In the genomic region with DNA sequence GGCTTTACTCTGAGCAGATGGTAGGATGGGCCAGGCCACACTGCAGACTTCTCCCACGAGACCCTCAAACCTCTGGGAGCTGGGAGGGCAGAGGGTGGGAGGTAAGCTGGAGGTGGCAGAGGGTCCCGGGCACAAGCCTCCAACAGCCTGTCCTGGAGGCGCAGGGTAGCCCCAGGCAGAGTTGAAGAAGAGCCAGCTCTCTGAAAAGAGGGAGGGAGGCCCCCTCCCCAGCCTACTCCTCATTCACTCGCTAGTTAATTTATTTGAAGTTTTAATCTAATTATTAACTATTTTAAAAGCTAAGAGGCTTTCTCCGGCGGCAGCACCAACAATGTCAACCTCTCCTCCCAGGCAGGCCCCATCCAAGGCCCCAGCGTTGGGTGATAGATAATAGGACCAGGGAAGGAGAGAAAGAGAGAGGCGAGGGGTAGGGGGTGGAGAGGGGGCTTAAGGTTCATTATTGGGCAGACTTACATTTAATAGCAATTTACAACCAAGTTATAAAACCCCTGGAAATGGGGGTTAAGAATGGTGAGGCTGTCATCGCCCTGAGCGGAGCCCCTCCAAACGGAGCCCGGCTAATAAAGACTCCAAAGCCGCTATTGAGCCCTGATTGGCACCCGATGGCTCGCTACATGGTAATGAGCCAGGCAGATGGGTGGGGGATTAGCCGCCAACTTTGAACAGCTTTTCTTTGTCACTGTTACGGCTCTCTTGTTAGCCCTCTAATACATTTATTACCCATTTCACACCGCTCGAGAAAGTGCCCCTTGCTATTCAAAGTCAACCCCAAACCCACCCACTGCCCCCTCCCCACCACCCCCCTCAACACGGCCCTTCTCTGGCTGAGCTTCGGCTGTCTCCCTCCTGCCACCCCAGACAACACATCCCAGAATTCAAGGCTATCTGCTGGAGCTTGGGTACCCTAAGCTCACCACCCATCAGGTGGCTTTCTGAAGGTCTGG, we compare ENCODE assay signal across 13 mouse cellular contexts. TPM values are rescaled to one million over a fixed set of nuclear protein-coding genes. Genes with fewer than 3 reads are reported as not detected.
DNase-seq lines count a peak whose midpoint lies in the region; ATAC-seq lines count a peak whose summit lies in the region.
"Had no signal": no experiment of that assay in that cellular context is flagged by ENCODE, and none has a peak within 500 bp of the region (broad histone marks: within the 10 kb centered on the region; RNA-seq: fewer than 3 reads in every experiment).

No protein-coding gene starts in this region.

- no peaks in the 10 kb centered on the region for H3K36me3 ChIP-seq in forebrain, embryonic 15.5 days
- H3K36me3 ChIP-seq in limb, embryonic 13.5 days, result no peaks in the 10 kb centered on the region
- H3K36me3 ChIP-seq in neural tube, embryonic 14.5 days (ENCODE audit: control insufficient read depth, insufficient read depth, low read length), result no peaks in the 10 kb centered on the region
- H3K36me3 ChIP-seq: heart, embryonic 15.5 days had no signal

- WGBS in forebrain, embryonic 15.5 days, result 6% methylated on average over 21 of the region's 21 CpGs
- WGBS in limb, embryonic 13.5 days, result 24% methylated on average over 21 of the region's 21 CpGs
- WGBS in neural tube, embryonic 14.5 days, result 11% methylated on average over 21 of the region's 21 CpGs

- H3K27me3 ChIP-seq in forebrain, embryonic 15.5 days, result peaks cover 68% of the 10 kb centered on the region
- H3K27me3 ChIP-seq in limb, embryonic 13.5 days, result peaks cover 32% of the 10 kb centered on the region
- H3K27me3 ChIP-seq in neural tube, embryonic 14.5 days (ENCODE audit: control insufficient read depth, insufficient read depth, low read length), result peaks cover 23% of the 10 kb centered on the region
- H3K27me3 ChIP-seq: liver, embryonic 13.5 days had no signal

- peak overlapping the region; percentile 59 for H3K27ac ChIP-seq in forebrain, embryonic 15.5 days (replicated peaks)
- no peak overlapping the region for H3K27ac ChIP-seq in limb, embryonic 13.5 days
- H3K27ac ChIP-seq in neural tube, embryonic 14.5 days (ENCODE audit: low read depth, low read length), result no peak overlapping the region
- H3K27ac ChIP-seq: heart, embryonic 15.5 days; liver, embryonic 13.5 days; macrophage had no signal

- peak; percentile 27 for DNase-seq in kidney, postnatal 14 days
- DNase-seq in kidney, adult 11 months, result no peak
- DNase-seq in spleen, postnatal 36 days (ENCODE audit: low spot score in 2 of 2), result no peak
- no peak for DNase-seq in cerebellum, adult 8-10 months
- no peak for DNase-seq in right cerebral cortex, postnatal 14 days
- DNase-seq: kidney, adult 18-20 months; liver, embryonic 13.5 days; thymus, postnatal 14 days had no signal

- H3K9me3 ChIP-seq in forebrain, embryonic 15.5 days, result no peaks in the 10 kb centered on the region
- H3K9me3 ChIP-seq in limb, embryonic 13.5 days, result no peaks in the 10 kb centered on the region
- H3K9me3 ChIP-seq in neural tube, embryonic 14.5 days (ENCODE audit: control insufficient read depth, low read length), result no peaks in the 10 kb centered on the region
- H3K9me3 ChIP-seq: heart, embryonic 15.5 days; liver, embryonic 13.5 days had no signal

- no peak overlapping the region for H3K4me3 ChIP-seq in forebrain, embryonic 15.5 days
- no peak overlapping the region for H3K4me3 ChIP-seq in limb, embryonic 13.5 days
- no peak overlapping the region for H3K4me3 ChIP-seq in neural tube, embryonic 14.5 days (ENCODE audit: low read depth, low read length)
- H3K4me3 ChIP-seq: heart, embryonic 15.5 days; liver, embryonic 13.5 days had no signal

- peaks cover 76% of the 10 kb centered on the region for H3K4me1 ChIP-seq in forebrain, embryonic 15.5 days
- peaks cover 44% of the 10 kb centered on the region for H3K4me1 ChIP-seq in limb, embryonic 13.5 days
- peaks cover 29% of the 10 kb centered on the region for H3K4me1 ChIP-seq in neural tube, embryonic 14.5 days (ENCODE audit: control insufficient read depth, insufficient read depth, low read length)
- H3K4me1 ChIP-seq: heart, embryonic 15.5 days; liver, embryonic 13.5 days had no signal

- peak overlapping the region; percentile 27 for H3K4me2 ChIP-seq in forebrain, embryonic 15.5 days (replicated peaks)
- H3K4me2 ChIP-seq in limb, embryonic 13.5 days (replicated peaks), result no peak overlapping the region
- H3K4me2 ChIP-seq in neural tube, embryonic 14.5 days (ENCODE audit: low read depth, low read length), result 0 out of 2 replicates have a peak overlapping the region, but pooled peaks have one; percentile 6
- H3K4me2 ChIP-seq: heart, embryonic 15.5 days; liver, embryonic 13.5 days had no signal

- no peak overlapping the region for H3K9ac ChIP-seq in forebrain, embryonic 15.5 days (replicated peaks)
- H3K9ac ChIP-seq in limb, embryonic 13.5 days, result 0 out of 2 replicates have a peak overlapping the region, but pooled peaks have one; percentile 26
- H3K9ac ChIP-seq in neural tube, embryonic 14.5 days (replicated peaks; ENCODE audit: low read depth, low read length), result no peak overlapping the region
- H3K9ac ChIP-seq: heart, embryonic 15.5 days; liver, embryonic 13.5 days had no signal

- ATAC-seq in forebrain, embryonic 15.5 days (replicated peaks), result peak; percentile 75
- ATAC-seq in limb, embryonic 13.5 days (ENCODE audit: low FRiP score, low read depth), result no peak
- peak; percentile 21; the same call in 1 of the 2 replicates for ATAC-seq in neural tube, embryonic 14.5 days (ENCODE audit: low read depth)

RNA-seq across cellular contexts. Expression of gene Ass1, which starts 29.6 kb away (rescaled TPM):
- 4.5 and 6.3 TPM in 2 replicates for polyA plus RNA-seq in forebrain, embryonic 15.5 days (2015; fragmentation: Nextera tagmentation; extraction: Ambion mirVana)
- polyA plus RNA-seq in limb, embryonic 13.5 days (2015; fragmentation: Nextera tagmentation; extraction: Ambion mirVana), result 9.7 and 10.9 TPM in 2 replicates
- polyA plus RNA-seq in neural tube, embryonic 14.5 days (2014; fragmentation: Nextera tagmentation; extraction: Ambion mirVana), result 6.8 and 7.3 TPM in 2 replicates
